Mouse (Mus musculus) midbrain, embryonic 10.5 days (tissue): ENCODE data around the gene Ambp. TPM values are rescaled to one million over a fixed set of nuclear protein-coding genes. Genes with fewer than 3 reads are reported as not detected.

Source experiments
- DNase-seq: peaks from one replicate; pipeline ENCODE4 v3.0.0-alpha.2; 2017; ENCODE audit warnings: low spot score
- H3K27ac ChIP-seq: fragments of 300-500 bp; sonication (generic); replicated peaks from 2 replicates; pipeline ENCODE4 v1.5.1; 2016; ENCODE audit warnings: mild to moderate bottlenecking
- H3K27me3 ChIP-seq: fragments of 300-500 bp; sonication (generic); 2 replicates; pipeline ENCODE4 v1.6.1; 2016; ENCODE audit warnings: low read depth, mild to moderate bottlenecking; ENCODE audit not compliant: poor library complexity, severe bottlenecking
- H3K36me3 ChIP-seq: fragments of 300-500 bp; sonication (generic); 2 replicates; pipeline ENCODE4 v1.6.1; 2016; ENCODE audit warnings: mild to moderate bottlenecking, moderate library complexity
- H3K4me1 ChIP-seq: fragments of 300-500 bp; sonication (generic); 2 replicates; pipeline ENCODE4 v1.6.1; 2016
- H3K4me3 ChIP-seq: fragments of 300-500 bp; sonication (generic); 2 replicates; pipeline ENCODE4 v1.5.1; 2016; ENCODE audit warnings: mild to moderate bottlenecking, moderate library complexity
- H3K9me3 ChIP-seq: fragments of 300-500 bp; sonication (generic); replicated peaks from 2 replicates; pipeline ENCODE4 v1.6.1; 2016; ENCODE audit warnings: mild to moderate bottlenecking
- WGBS: fragments of 180-500 bp; shearing (Covaris S2); methylation state at CpG from one replicate; pipeline ENCODE4 v1.1.7; 2016; 5-methylcytosine and 5-hydroxymethylcytosine counted together
- polyA plus RNA-seq: library from polyadenylated mRNA; unstranded; fragments of >200 nt; fragmentation: Nextera tagmentation; extraction: Ambion mirVana; gene quantifications from 2 replicates; pipeline ENCODE4 v1.2.1, GENCODE M21; 2016

The Ambp gene
- polyA plus RNA-seq, 1 experiment from 2014 or later = not detected

DNA sequence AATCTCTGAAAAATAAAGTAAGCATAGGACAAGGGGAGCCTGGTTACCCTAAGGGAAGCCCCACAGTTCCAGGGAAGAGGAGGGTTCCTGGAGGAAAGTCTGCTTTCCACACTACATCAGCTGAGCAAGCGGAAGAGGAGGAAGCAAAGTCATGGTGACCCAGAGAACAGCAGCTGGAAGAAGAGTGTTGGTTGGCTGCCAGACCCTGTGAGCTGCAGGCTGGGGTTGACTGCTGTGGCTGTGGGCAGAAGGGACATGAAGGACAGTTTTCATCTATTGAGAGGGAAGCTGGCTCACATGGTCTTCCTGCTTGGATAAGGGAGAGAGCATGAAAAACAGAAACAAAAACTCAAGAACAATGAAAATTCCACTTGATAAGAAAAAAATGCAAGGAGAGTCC, 57.0 kb downstream of the Ambp start:
- Histone ChIP-seq H3K27me3 (no peaks in the 10 kb centered on the region), H3K4me3 (no peak overlapping the region), H3K4me1 (no peaks in the 10 kb centered on the region), H3K36me3 (peaks cover 72% of the 10 kb centered on the region), H3K27ac (no peak overlapping the region), H3K9me3 (no peaks in the 10 kb centered on the region)
- WGBS = 83% methylated on average over 1 of the region's 1 CpGs
- no peak for DNase-seq

Other genes with a start within 250 kb of the Ambp start
- 23.9 and 26.6 TPM in 2 replicates for gene Zfp618, start 189.2 kb downstream of the Ambp start, polyA plus RNA-seq
- gene Kif12, start 17.3 kb upstream of the Ambp start, polyA plus RNA-seq = not detected in 2 replicates
- 2.9 and 3.3 TPM in 2 replicates for gene Col27a1, start 59.2 kb upstream of the Ambp start, polyA plus RNA-seq
- gene Orm1, start 189.8 kb upstream of the Ambp start, polyA plus RNA-seq = not detected in 2 replicates
- gene Orm3, start 201.4 kb upstream of the Ambp start, polyA plus RNA-seq = not detected in 2 replicates
- gene Orm2, start 207.7 kb upstream of the Ambp start, polyA plus RNA-seq = not detected in 2 replicates
- 12.8 and 17.3 TPM in 2 replicates for gene Akna, start 248.6 kb upstream of the Ambp start, polyA plus RNA-seq